Mouse (Mus musculus) liver, embryonic 11.5 days (tissue): ENCODE measurements around the gene Tet3. TPM values are rescaled to one million over a fixed set of nuclear protein-coding genes. Genes with fewer than 3 reads are reported as not detected.
A peak's percentile ranks its signal among the peaks of the same experiment; 100 is the strongest.

Source experiments
- ATAC-seq: fragments of 200-750 bp; cut with Nextera tagmentation; replicated peaks from 2 replicates; pipeline ENCODE4 v1.8.0; 2017; ENCODE audit warnings: moderate number of reproducible peaks, mild to moderate bottlenecking, moderate TSS enrichment, moderate library complexity; ENCODE audit not compliant: low FRiP score
- DNase-seq: peaks from one replicate; pipeline ENCODE4 v3.0.0-alpha.2; 2017; ENCODE audit warnings: low spot score
- H3K27ac ChIP-seq: fragments of 300-500 bp; sonication (generic); 2 replicates; pipeline ENCODE4 v1.5.1; 2014; ENCODE audit warnings: mild to moderate bottlenecking, low read depth, low read length, control low read depth
- H3K27me3 ChIP-seq: fragments of 300-500 bp; sonication (generic); replicated peaks from 2 replicates; pipeline ENCODE4 v1.6.1; 2014; ENCODE audit warnings: low read length, mixed read lengths; ENCODE audit not compliant: control insufficient read depth, insufficient read depth
- H3K36me3 ChIP-seq: fragments of 300-500 bp; sonication (generic); 2 replicates; pipeline ENCODE4 v1.6.1; 2014; ENCODE audit warnings: mild to moderate bottlenecking, low read length, moderate library complexity, mixed read lengths; ENCODE audit not compliant: control insufficient read depth, insufficient read depth
- H3K4me1 ChIP-seq: fragments of 300-500 bp; sonication (generic); replicated peaks from 2 replicates; pipeline ENCODE4 v1.6.1; 2014; ENCODE audit warnings: low read length, mixed read lengths; ENCODE audit not compliant: control insufficient read depth, insufficient read depth
- H3K4me2 ChIP-seq: fragments of 300-500 bp; sonication (generic); 2 replicates; pipeline ENCODE4 v1.6.1; 2014; ENCODE audit warnings: mild to moderate bottlenecking, control low read depth, moderate library complexity
- H3K4me3 ChIP-seq: fragments of 300-500 bp; sonication (generic); 2 replicates; pipeline ENCODE4 v1.5.1; 2014; ENCODE audit warnings: low read depth, low read length, control low read depth
- H3K9ac ChIP-seq: fragments of 300-500 bp; sonication (generic); 2 replicates; pipeline ENCODE4 v1.6.1; 2014; ENCODE audit warnings: low read depth, low read length, control low read depth
- H3K9me3 ChIP-seq: fragments of 300-500 bp; sonication (generic); 2 replicates; pipeline ENCODE4 v1.6.1; 2016; ENCODE audit warnings: low read length, inconsistent platforms, mixed read lengths; ENCODE audit not compliant: control insufficient read depth
- WGBS: fragments of 180-500 bp; shearing (Covaris S2); extraction: QIAGEN DNeasy Blood & Tissue Kit; methylation state at CpG from one replicate; pipeline ENCODE4 v1.1.7; 2014; 5-methylcytosine and 5-hydroxymethylcytosine counted together
- polyA plus RNA-seq: library from polyadenylated mRNA; unstranded; fragments of >200 nt; fragmentation: Nextera tagmentation; extraction: Ambion mirVana; gene quantifications from 2 replicates; pipeline ENCODE4 v1.2.1, GENCODE M21; 2014

The Tet3 gene
- polyA plus RNA-seq, 1 experiment from 2014 or later = 22.0 TPM

GRCm38 (mm10) chr6:83427968-83428731 is 30.7 kb downstream of the Tet3 start:
- DNase-seq = no peak
- H3K27me3 ChIP-seq = no peaks in the 10 kb centered on the region
- peaks cover 5% of the 10 kb centered on the region; the same call in 1 of the 2 replicates for H3K4me1 ChIP-seq
- H3K36me3 ChIP-seq = peaks cover 6% of the 10 kb centered on the region; the same call in 1 of the 2 replicates
- H3K9me3 ChIP-seq = no peaks in the 10 kb centered on the region
- WGBS = 65% methylated on average over 5 of the region's 5 CpGs
- H3K4me3 ChIP-seq = no peak overlapping the region
- no peak overlapping the region for H3K27ac ChIP-seq
- no peak overlapping the region for H3K9ac ChIP-seq
- ATAC-seq = no peak
- H3K4me2 ChIP-seq = no peak overlapping the region

- Histone ChIP-seq H3K27ac (no peak overlapping the region), H3K4me2 (no peak overlapping the region), H3K9me3 (no peaks in the 10 kb centered on the region), H3K4me3 (no peak overlapping the region), H3K27me3 (no peaks in the 10 kb centered on the region), H3K4me1 (peaks cover 5% of the 10 kb centered on the region; the same call in 1 of the 2 replicates), H3K36me3 (peaks cover 6% of the 10 kb centered on the region; the same call in 1 of the 2 replicates), H3K9ac (no peak overlapping the region)
- ATAC-seq (no peak), DNase-seq (no peak)
- WGBS = 78% methylated on average over 6 of the region's 6 CpGs
Observed at GRCm38 (mm10) chr6:83427512-83427911, 31.4 kb downstream of the Tet3 start.

DNA sequence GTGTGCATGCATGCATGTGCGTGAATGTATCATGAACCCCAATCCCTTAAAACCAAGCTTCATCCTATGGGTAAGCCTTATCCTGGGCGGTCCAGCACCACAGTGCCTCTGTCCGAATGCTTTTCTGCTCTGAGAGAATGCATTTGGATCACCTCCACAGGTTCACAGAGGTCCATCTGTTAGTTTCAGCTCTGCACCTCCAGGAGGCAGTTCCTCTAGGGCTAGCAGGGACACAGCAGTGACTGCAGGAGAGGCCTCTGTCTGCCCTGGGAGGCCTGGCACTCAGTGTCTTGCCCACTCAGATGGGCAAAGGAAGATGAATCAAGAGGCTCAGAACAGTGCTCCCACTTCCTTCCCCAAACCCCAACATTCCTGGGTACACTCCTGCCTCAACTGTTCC is 32.3 kb downstream of the Tet3 start:
- no peak for DNase-seq
- no peak for ATAC-seq
- H3K36me3 ChIP-seq = peaks cover 6% of the 10 kb centered on the region; the same call in 1 of the 2 replicates
- no peak overlapping the region for H3K9ac ChIP-seq
- H3K4me3 ChIP-seq = no peak overlapping the region
- WGBS = 87% methylated on average over 3 of the region's 3 CpGs
- peaks cover 5% of the 10 kb centered on the region; the same call in 1 of the 2 replicates for H3K4me1 ChIP-seq
- no peak overlapping the region for H3K27ac ChIP-seq
- no peak overlapping the region for H3K4me2 ChIP-seq
- H3K27me3 ChIP-seq = no peaks in the 10 kb centered on the region
- H3K9me3 ChIP-seq = no peaks in the 10 kb centered on the region

DNA sequence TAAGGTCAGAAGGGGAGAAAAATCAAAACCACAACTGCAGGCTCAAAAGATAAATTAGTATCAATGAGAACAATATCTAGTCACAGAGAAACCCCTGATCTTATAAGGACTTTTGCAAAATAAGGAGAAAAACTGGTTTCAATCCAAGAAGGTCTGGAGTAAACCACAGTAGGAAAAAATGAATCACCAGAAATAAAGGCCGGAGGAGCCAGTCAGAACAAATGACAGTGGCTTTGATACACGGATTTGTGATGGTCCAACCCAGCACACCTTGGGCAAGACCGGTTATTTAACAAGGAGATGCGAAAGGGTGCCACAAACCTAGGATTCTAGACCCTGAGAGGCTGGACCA is 34.9 kb downstream of the Tet3 start:
- 87% methylated on average over 4 of the region's 4 CpGs for WGBS
- H3K36me3 ChIP-seq = peaks cover 6% of the 10 kb centered on the region; the same call in 1 of the 2 replicates
- no peaks in the 10 kb centered on the region for H3K27me3 ChIP-seq
- no peak overlapping the region for H3K4me2 ChIP-seq
- DNase-seq (no peak), ATAC-seq (no peak)
- peaks cover 6% of the 10 kb centered on the region; the same call in 1 of the 2 replicates for H3K4me1 ChIP-seq
- no peak overlapping the region for H3K27ac ChIP-seq
- no peaks in the 10 kb centered on the region for H3K9me3 ChIP-seq
- H3K9ac ChIP-seq = no peak overlapping the region
- no peak overlapping the region for H3K4me3 ChIP-seq

- 73% methylated on average over 8 of the region's 8 CpGs for WGBS
- Histone ChIP-seq H3K4me1 (peaks cover 7% of the 10 kb centered on the region; the same call in 1 of the 2 replicates), H3K9me3 (no peaks in the 10 kb centered on the region), H3K9ac (no peak overlapping the region; the same call in 1 of the 2 replicates), H3K27me3 (no peaks in the 10 kb centered on the region), H3K27ac (no peak overlapping the region), H3K4me3 (no peak overlapping the region), H3K4me2 (no peak overlapping the region), H3K36me3 (peaks cover 8% of the 10 kb centered on the region; the same call in 1 of the 2 replicates)
- DNase-seq (no peak), ATAC-seq (no peak)
Observed at GRCm38 (mm10) chr6:83423400-83424052, 35.4 kb downstream of the Tet3 start.

DNA sequence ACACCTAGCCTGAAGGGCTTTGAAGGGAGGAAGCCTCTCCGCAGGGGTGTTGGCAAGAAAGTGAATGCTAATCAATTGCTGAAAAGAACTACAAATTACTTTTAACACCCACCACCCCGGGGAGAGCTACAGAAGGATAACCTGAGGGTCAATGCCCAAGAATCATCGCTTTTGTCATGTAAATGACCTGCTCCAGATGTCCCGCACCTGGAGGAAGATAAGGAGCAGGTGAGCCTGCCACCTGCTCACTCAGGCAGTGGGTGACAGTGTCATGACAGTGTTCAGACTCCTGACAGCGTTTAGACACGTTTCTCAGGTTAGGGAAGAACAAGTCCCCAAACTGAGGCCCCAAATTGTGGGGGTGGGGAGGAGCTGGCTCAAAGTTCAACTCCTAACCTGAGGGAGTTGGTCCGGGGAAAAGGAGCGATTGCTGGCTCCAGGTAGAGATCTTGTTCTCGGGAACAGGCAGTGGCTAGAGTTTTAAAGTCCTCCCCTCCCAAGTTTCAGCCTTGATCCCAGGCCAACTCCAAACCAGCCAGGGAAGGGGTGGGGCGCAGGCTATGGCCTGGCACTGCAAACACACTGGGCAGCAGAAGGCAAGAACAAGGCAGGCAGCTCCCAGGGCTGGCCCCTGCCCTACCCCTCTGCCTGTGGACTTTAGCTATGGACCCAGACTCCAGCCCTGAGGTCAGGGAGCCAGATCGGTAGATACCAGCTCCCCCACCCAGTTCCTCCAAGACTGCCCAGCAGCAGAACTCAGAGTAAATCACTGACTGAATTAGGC is 36.8 kb downstream of the Tet3 start:
- 55% methylated on average over 11 of the region's 11 CpGs for WGBS
- H3K27me3 ChIP-seq = no peaks in the 10 kb centered on the region
- no peak overlapping the region for H3K9ac ChIP-seq
- peaks cover 11% of the 10 kb centered on the region for H3K4me1 ChIP-seq
- peaks cover 8% of the 10 kb centered on the region; the same call in 1 of the 2 replicates for H3K36me3 ChIP-seq
- no peak overlapping the region for H3K4me2 ChIP-seq
- H3K9me3 ChIP-seq = no peaks in the 10 kb centered on the region
- peak; percentile 22; the same call in 1 of the 2 replicates for ATAC-seq
- no peak for DNase-seq
- no peak overlapping the region for H3K4me3 ChIP-seq
- no peak overlapping the region for H3K27ac ChIP-seq

GRCm38 (mm10) chr6:83419516-83419915 is 39.4 kb downstream of the Tet3 start:
- Histone ChIP-seq H3K27ac (no peak overlapping the region), H3K4me2 (no peak overlapping the region), H3K9me3 (no peaks in the 10 kb centered on the region), H3K36me3 (peaks cover 4% of the 10 kb centered on the region; the same call in 1 of the 2 replicates), H3K9ac (no peak overlapping the region), H3K4me1 (peaks cover 19% of the 10 kb centered on the region), H3K27me3 (no peaks in the 10 kb centered on the region), H3K4me3 (no peak overlapping the region)
- WGBS = 90% methylated on average over 3 of the region's 3 CpGs
- DNase-seq (no peak), ATAC-seq (no peak)

DNA sequence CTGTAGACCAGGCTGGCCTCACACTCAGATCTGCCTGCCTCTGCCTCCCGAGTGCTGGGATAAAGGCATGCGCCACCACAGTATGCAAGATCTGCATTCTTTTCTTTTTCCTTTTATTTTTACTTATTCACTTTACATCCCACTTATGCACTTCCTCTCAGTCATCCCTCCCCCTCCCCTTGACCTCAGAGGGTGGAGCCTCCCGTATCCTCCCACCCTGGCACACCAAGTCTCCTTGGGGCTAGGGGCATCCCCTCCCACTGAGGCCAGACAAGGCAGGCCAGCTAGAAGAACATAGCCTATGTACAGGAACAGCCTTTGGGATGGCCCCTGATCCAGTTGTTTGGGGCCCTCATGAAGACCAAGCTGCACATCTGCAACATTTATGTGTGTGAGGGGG is 41.4 kb downstream of the Tet3 start:
- Histone ChIP-seq H3K4me1 (peaks cover 32% of the 10 kb centered on the region), H3K9me3 (no peaks in the 10 kb centered on the region), H3K4me3 (no peak overlapping the region), H3K27ac (no peak overlapping the region), H3K4me2 (no peak overlapping the region), H3K36me3 (peaks cover 2% of the 10 kb centered on the region; the same call in 1 of the 2 replicates), H3K9ac (no peak overlapping the region), H3K27me3 (no peaks in the 10 kb centered on the region)
- ATAC-seq = no peak
- 79% methylated on average over 3 of the region's 3 CpGs for WGBS
- DNase-seq = no peak
